Mouse (Mus musculus) spleen, embryonic (tissue): ENCODE data around the gene Tigd4.

Experiments
- CTCF ChIA-PET: fragments of 350-600 bp; sonication (Branson Sonifier 250); formaldehyde crosslinking; loops from one replicate; lab custom pipeline; 2022; lab: Charles Lee

The Tigd4 gene

DNA sequence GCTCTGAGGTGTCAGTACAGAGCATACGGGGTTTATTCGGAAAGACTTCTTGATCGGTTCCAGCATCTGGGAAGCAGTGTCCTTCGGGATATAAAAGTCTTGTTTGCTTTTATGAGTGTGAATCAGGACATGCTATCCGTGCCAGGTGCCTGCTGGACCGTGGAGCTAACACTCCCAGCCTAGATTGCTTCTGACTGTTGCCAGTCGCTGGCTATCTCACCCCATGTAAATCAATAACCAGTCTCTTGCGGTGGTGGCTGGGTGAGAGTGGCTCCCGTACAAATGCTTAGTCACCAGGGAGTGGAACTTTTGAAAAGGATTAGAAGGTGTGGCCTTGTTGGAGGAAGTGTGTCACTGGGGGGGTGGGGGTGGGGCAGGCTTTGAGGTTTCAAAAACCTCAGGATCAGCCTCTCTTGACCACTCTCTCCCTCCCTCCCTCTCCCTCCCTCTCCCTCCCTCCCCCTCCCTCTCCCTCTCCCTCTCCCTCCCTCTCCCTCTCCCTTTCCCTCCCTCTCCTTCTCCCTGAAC, 16.9 kb downstream of the Tigd4 start:
- CTCF ChIA-PET, result no interaction called here

DNA sequence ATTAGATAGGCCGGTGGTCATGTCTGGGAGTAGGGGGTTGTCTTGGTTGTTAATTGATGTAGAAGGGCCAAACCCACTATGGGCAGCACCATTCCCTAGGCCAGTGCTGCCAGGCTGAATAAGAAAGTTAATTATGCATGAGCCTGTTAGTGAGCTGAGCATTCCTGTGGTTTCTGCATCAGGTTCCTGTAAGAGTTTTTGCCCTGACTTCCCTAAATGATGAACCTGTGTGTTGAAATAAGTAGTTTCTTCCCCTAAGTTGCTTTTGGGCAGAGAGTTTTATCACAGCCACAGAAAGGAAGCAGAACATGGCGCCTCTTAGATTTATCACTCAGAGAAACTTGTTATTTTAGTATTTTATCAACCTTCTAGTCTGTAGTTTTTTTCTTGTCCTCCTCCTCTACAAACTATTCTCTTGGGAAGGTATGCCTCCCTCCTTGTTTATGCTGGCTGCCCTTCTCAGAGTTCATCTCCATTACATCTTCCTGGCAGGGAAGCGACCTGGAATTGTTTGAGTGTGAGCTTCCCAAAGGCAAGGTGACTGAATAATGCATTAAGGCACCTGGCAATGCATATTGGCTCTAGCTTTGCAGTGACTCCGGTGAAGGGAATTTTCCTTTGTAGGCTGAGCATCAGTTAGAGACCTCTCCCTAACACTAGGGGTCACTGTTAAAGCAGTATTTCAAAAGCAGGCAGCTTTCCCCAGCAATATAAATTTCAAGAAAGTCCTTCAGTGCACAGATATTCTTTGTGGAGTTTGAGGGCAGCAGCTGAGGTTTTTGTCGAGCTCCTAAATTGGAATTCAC, 21.9 kb downstream of the Tigd4 start:
- CTCF ChIA-PET, result interaction anchor here (0.7 to 1.9 kb wide), 4 partner anchors 12 to 294 kb away, joined by 3 to 6 read pairs (median 3); no protein-coding TSS in a partner anchor

DNA sequence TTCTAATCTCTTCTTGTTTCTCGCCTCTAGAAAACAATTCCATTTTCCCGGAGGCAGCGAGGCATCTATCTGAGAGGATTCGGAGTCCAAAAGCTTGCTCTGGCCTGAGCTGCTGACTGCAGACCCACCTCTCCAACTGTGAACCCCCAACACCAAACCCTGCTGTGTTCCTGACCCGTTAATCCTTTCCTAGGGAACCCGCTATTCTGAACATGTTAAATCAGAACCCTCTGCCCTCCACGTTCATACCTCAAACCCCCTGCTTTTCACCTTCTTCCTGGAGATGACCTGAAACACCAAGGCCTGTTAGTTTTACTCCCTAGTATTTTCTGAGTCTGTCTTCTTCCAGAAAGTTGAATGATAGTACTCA, 22.5 kb downstream of the Tigd4 start:
- CTCF ChIA-PET, result interaction anchor here (0.7 to 1.9 kb wide), 3 partner anchors 11 to 294 kb away, joined by 3 to 6 read pairs (median 3); no protein-coding TSS in a partner anchor

DNA sequence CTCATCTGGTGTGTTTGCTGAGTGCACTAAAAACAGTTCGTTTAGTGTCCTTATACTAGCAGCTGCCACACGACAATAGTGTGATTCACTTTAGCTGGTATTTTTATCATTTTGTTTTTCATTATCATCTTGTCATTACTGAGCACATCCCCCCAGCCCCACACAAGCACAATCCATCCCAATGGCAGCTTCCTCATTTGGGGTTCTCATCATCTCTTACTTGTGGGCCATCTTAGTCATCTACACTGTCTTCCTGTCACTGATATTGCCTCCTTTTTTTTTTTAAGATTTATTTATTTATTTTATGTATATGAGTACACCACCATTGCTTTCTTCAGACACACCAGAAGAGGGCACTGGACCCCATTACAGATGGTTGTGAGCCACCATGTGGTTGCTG, 25.3 kb downstream of the Tigd4 start:
- CTCF ChIA-PET, result interaction anchor here (0.6 to 0.7 kb wide), 2 partner anchors 54 to 573 kb away, joined by 3 to 5 read pairs; no protein-coding TSS in a partner anchor

DNA sequence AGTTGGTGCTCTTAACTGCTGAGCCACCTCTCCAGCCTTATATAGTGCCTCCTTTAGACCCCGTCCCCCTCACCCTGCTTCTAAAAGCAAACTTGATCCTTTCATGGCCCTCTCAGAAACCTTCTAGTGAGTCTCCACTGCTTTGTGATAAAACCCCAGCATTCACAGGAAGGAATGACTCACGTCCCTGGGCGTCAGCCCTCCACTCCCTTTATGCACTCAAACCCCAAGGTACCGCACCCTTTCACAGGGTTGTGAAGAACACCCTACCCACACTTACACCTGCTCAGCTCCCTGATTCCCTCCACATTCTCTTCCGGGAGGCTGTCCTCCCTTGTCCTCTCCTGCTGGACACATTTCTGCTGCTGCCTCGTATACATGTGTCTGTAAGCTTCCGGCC, 25.7 kb downstream of the Tigd4 start:
- CTCF ChIA-PET, result no interaction called here

DNA sequence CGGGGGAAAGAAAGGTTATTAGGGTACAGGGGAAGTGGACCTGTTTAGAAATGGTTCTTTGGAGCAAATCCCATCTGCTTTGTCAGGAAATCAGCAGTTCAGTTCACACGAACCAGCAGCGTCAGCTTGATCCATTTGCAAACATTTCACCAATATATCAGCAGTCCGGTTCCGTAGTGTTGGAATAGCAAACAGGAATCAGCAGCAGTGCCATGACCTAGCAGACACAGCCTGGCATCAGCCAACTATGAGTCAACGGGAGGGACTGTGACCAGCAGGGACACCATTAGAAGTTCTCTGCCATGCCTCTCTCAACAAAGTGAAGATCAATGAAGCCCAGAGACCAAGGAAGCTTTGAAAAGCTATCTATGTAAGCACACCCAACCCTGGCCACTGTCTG, 26.4 kb downstream of the Tigd4 start:
- CTCF ChIA-PET, result no interaction called here

DNA sequence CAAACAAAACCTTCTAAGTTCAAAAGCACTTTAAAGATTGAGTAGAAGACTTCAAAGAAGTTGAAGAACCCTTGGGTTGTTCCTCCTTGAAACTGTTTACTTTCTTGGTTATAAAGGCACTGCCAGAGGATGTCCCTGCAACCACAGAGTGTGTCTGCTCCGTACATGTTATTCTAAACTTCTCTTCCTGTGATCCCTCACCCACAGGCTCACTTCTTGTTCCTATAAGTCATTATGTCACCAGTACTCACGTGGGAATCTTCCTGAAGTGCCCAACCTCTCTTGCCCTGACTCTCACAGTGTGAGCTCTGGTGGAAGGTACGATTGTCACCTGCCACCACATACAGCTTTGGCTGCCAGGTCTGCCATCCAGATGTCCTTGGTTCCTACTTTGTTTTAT, 28.7 kb downstream of the Tigd4 start:
- CTCF ChIA-PET, result no interaction called here

DNA sequence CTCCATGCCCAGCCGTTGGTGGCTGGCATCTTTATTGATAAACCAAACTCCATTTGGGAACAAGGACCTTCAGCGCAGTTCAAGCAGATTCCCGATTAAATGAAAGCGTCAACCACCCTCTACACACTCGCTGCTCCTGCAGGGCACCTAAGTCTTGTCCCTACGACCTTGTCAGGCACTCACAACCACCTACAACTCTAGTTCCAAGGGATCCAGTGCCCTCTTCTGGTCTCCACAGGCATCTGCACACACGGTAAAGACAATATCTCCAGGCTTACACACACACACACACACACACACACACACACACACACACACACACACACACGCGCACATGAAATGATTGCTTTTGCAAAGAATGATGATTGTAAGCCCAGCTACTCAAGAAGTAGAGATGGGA, 38.2 kb downstream of the Tigd4 start:
- CTCF ChIA-PET, result interaction anchor here (0.6 kb wide), 1 partner anchor 769 kb away, joined by 3 read pairs; no protein-coding TSS in a partner anchor

DNA sequence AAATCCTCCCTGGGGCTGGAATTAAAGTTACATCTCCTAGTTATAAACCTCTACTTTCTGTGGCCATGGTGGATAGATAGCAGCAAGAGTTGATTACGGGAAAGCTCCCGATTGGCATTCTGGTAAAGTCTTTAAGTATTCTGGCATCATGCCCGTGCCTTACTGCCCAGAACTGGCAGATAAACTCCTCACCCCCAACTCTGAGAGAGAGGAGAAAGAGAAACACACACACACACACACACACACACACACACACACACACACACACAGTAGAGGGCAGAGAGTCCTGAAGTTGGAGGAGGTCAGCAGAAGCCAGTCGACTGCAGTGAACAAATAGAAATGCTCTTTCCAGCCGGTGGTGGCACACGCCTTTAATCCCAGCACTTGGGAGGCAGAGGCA, 43.7 kb downstream of the Tigd4 start:
- CTCF ChIA-PET, result no interaction called here

DNA sequence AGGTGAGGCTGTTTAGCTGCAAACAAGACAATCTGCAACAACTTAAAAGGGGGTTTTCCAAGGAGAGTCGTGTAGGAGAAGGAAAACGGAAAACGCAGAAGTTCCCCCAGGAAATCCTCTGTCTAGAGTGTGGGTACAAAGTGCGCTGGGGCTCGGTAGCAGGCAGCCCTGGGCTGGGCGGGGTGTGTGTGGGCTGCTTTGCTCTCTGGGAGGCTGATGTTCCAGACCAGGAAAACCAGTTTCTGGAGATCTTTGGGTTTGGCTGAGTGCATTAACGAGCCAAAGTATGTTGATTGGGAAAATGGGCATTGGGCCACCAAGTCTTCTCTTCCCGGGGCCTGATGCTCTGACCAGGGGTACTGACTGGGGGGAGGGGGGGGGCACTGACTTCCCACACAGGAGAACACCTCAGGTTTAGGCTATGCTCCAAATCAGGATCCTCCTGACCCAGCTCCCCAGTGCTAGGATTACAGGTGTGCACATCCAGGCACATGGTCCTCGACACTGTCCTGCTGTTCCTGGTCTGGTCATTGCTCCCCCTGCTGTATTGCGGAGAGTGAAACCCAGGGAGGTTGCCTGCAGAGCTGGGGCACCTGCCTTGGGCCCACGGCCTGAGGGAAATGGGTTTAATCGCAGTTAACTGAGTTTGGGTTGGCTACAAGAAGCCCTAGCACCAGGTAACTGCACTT, 44.7 kb downstream of the Tigd4 start:
- CTCF ChIA-PET, result no interaction called here

DNA sequence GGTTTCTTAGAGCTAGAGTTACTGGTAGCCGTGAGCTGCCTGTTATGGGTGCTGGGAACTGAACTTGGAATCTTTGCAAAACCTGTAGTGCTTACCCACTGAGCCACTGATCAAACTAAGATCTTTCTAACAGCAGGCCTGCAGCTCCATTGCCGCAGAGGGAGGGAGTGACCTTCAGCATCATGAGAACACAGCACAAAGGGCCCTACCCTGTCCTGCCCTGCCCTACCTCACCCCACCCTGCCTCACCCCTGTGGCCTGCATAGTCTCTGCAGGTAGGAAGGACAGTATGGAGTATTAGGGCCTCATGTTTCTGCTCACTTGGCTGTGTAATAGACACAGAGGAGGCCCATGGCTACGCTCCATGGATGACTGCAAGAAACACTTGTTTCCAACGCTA, 45.5 kb downstream of the Tigd4 start:
- CTCF ChIA-PET, result interaction anchor here (0.5 kb wide), 1 partner anchor 36 kb away, joined by 3 read pairs; no protein-coding TSS in a partner anchor

DNA sequence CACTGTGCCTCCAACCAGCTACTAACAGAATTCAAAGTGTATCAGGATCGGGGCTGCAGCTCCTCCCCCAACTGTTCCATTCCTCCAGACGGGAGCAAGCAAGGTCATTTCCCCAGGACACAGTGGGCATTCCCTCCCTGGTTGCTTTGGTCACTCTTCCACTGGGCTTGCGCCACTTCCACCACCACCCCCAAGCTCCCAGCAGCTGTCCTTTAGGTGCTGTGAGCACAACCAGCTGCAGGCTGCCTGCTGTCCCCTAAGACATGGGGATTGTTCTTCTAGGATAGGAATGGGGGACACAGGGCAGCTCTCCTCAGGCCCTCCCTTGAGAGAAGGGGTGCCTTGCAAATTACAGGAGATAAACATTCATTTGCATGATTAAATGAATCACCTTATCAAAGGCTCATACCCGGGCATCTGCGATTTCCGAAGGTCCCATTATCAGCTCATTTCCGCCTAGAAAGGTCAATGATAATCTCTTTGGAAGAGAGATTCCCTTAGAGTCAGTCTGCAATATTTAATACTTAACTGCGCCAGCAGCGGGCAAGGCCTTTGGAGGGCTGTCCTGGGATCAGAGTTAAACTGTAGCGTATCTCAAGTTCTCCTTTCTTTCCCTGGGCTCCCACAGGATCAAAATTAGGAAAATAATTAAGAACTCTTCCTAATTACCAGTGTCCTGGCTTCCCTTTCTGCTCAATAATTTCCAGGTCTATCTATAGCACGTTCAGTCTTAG, 46.6 kb downstream of the Tigd4 start:
- CTCF ChIA-PET, result interaction anchor here (0.5 to 0.6 kb wide), 2 partner anchors 14 to 174 kb away, joined by 5 to 9 read pairs; no protein-coding TSS in a partner anchor

DNA sequence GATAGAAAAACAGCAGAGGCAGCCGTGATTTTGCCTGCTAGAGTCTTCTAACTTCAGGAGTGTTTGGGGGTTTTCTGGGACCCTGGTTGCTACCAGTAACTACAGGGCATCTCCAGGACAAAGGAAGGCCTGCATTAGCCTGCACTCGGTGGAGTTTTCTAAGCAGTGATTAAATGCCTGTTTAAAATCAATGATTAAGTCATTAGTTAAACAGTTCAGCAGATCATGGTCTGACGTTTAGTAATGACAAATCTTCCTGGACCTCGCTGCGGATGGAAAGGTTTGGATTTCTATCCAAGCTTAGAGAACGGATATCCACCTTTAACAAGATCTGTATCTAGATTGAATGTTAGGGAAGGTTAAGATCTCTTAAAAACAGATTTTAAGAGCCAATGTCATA, 47.2 kb downstream of the Tigd4 start:
- CTCF ChIA-PET, result interaction anchor here (0.5 to 0.6 kb wide), 2 partner anchors 13 to 173 kb away, joined by 5 to 9 read pairs; no protein-coding TSS in a partner anchor

DNA sequence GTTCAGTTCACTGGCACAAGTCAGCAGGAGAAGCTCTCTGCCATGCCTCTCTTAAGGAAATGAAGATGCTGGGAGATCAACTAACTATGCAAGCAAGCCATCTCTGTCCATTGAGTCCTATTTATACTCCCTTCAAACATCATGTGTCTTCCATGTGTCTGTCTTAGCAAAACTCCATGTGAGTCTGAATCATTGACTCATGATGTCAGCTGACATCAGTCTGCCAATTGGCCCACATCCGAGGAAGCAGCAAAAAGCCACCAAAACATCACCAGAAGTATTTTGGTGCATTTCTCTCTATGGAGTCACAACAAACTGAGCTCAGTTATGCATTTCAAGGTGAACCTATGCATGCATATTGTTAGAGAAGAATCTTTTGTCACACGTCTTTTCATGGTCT, 48.0 kb downstream of the Tigd4 start:
- CTCF ChIA-PET, result interaction anchor here (0.6 kb wide), 1 partner anchor 75 kb away, joined by 3 read pairs; no protein-coding TSS in a partner anchor

DNA sequence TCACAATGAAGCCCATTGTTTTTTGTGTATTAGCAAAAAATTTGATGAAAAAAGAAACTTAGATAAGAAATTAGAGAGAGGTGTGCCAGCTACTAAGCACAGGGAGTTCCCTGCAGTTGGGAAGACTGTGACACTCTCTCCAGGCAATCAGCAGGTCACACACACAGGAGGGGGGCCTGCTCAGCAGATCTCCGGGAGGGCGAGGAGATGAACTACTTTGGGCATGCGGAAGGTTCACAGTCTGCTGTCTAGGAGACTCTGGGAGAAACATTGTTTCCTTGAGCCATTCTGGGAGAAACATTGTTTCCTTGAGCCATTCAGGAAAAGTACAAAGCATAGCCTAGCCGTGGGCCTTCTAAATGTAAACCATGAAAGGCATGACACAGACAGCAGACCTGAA, 49.6 kb downstream of the Tigd4 start:
- CTCF ChIA-PET, result no interaction called here

DNA sequence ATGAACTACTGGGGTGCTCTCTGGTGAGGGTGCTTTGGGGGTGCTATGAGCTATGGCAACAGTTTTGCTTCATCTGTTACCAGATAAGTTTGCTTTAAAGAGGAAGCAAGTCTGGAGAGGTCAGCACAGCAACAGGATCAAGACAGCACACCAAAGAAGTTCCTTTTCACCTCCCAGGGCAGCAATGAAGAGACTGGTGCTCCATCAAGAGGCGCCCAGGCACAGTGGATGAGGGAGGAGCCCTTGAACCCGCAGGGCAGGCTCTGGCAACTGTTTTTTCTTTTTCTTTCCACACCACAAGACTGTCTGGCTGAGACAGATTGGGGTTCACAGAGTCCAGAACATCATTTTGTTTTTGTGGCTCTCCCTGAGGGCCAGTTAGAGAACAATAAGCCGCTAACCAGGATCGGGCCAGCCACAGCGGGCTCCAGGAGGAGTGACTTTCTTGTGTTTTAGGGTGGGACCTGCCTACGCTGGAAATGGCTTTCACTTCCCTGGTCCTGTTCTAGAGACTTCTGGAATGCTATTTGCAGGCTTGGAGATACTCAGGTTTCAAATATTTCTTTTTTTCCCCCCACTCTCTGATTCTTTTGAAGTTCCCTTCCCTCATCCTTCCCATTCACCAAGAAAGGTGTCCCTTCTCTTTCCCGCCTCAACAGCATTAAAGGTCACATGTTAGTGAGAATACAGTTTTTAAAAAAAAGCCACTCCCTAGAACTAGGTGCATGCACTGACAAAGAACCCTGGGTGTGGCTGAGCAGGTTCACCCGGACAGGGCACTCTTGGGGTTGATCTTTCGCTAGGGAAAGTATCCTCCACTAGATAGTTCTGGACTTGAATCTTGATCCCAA, 52.0 kb downstream of the Tigd4 start:
- CTCF ChIA-PET, result interaction anchor here (0.6 kb wide), 1 partner anchor 30 kb away, joined by 3 read pairs; no protein-coding TSS in a partner anchor

DNA sequence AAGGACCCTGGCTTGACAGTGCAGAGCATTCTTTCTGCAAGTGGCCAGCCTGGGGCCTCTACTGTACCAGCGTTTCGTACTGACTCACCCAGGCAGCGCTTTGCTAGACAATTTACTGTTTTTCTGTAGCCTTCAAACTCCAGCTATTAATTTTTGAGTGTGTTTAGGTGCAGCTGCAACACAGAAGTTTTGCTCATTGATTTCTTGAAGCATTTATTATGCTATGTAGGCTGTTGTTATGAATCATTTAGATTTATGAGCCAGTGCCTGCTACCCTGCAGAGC, 52.6 kb downstream of the Tigd4 start:
- CTCF ChIA-PET, result no interaction called here

DNA sequence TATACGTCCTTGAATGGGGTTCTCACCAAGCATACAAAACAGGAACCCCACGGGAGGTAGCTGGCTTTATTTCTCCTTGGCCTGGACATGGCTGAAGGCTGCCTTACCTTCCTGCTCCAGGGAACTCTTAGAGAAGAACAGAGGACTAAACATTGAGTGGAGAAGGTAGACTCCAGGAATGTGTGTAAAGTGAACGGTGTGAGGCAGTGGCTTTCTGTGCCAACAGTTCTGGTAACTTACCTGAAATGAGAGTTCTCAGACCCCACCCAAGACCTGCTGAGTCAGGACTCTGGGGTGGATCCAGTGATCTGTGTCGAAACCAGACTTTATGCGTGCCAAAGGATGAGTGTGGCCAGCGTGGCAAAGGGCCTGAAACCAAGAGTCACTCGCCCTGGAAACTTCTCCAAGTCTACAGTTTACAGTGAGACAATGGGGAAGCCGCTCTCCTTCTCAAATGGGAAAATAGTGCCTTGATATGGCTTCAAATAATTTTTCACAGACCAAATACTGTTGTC, 53.0 kb downstream of the Tigd4 start:
- CTCF ChIA-PET, result no interaction called here
